In genomic region chr17:17373550-17373917, GRCm38 (mm10) we compare ENCODE assay signal across 8 mouse cellular contexts. TPM values are rescaled to one million over a fixed set of nuclear protein-coding genes. Genes with fewer than 3 reads are reported as not detected.
DNase-seq lines count a peak whose midpoint lies in the region; ATAC-seq and TF ChIP-seq lines count a peak whose summit lies in the region.

No protein-coding gene starts in this region.

- no peaks in the 10 kb centered on the region for H3K27me3 ChIP-seq in testis, adult 2 months (ENCODE audit: control insufficient read depth, insufficient read depth, low read length)
- no peaks in the 10 kb centered on the region for H3K27me3 ChIP-seq in liver, embryonic 11.5 days (replicated peaks; ENCODE audit: control insufficient read depth, insufficient read depth, low read length)

- peak overlapping the region; percentile 89 for H3K9ac ChIP-seq in liver, embryonic 11.5 days (ENCODE audit: low read depth, low read length)

- H3K4me1 ChIP-seq in testis, adult 2 months (ENCODE audit: control insufficient read depth, insufficient read depth, low read length), result peaks cover 2% of the 10 kb centered on the region; the same call in 1 of the 2 replicates
- 0 out of 2 replicates have a peak, but pooled peaks cover 3% of the 10 kb centered on the region for H3K4me1 ChIP-seq in liver, embryonic 11.5 days (replicated peaks; ENCODE audit: control insufficient read depth, insufficient read depth, low read length)

- 4% methylated on average over 6 of the region's 6 CpGs for whole genome bisulfite sequencing in liver, embryonic 11.5 days

- no peaks in the 10 kb centered on the region for H3K36me3 ChIP-seq in testis, adult 2 months (ENCODE audit: control insufficient read depth, insufficient read depth, low read length)
- peaks cover 5% of the 10 kb centered on the region; the same call in 1 of the 2 replicates for H3K36me3 ChIP-seq in liver, embryonic 11.5 days (ENCODE audit: control insufficient read depth, insufficient read depth, low read length)

- H3K9me3 ChIP-seq in liver, embryonic 11.5 days (ENCODE audit: control insufficient read depth, low read length), result no peaks in the 10 kb centered on the region

- no peak for TF ChIP-seq POLR2A in testis, adult 2 months (IDR thresholded peaks at IDR 0.05; ENCODE audit: control insufficient read depth, low read depth, low read length)

- DNase-seq in embryo, embryonic 10.5 days (ENCODE audit: low spot score), result peak; percentile 7
- no peak for DNase-seq in embryo, embryonic 11 days
- DNase-seq in testis, postnatal 10 days (ENCODE audit: low spot score), result no peak
- no peak for DNase-seq in liver, embryonic 11.5 days (ENCODE audit: low spot score)
- no peak for DNase-seq in ovary, adult 18-20 months (ENCODE audit: low spot score)
- no peak for DNase-seq in gastrocnemius, adult 18-20 months (ENCODE audit: low spot score)
- no peak for DNase-seq in embryo, embryonic 10 days (ENCODE audit: low spot score)

- peak overlapping the region; percentile 78 for H3K27ac ChIP-seq in testis, adult 2 months (ENCODE audit: control insufficient read depth, insufficient read depth, low read depth, low read length)
- H3K27ac ChIP-seq in liver, embryonic 11.5 days (ENCODE audit: low read depth, low read length), result peak overlapping the region; percentile 76

- no peak; the same call in 1 of the 2 replicates for ATAC-seq in liver, embryonic 11.5 days (replicated peaks; ENCODE audit: low FRiP score)

- peak overlapping the region; percentile 96 for H3K4me3 ChIP-seq in testis, adult 2 months (ENCODE audit: control insufficient read depth, low read depth, low read length)
- H3K4me3 ChIP-seq in liver, embryonic 11.5 days (ENCODE audit: low read depth, low read length), result peak overlapping the region; percentile 67

- no peak for TF ChIP-seq CTCF in testis, adult 2 months (IDR thresholded peaks at IDR 0.05; ENCODE audit: control insufficient read depth, insufficient read depth, insufficient replicate concordance, low read depth, low read length)

- peak overlapping the region; percentile 76 for H3K4me2 ChIP-seq in liver, embryonic 11.5 days

RNA-seq across cellular contexts. Expression of gene Riok2, which starts 0.6 kb away (rescaled TPM):
- polyA plus RNA-seq in testis, adult 2 months (2012; rRNA removed), result 4.6 and 5.7 TPM in 2 replicates
- polyA plus RNA-seq in liver, embryonic 11.5 days (2014; fragmentation: Nextera tagmentation; extraction: Ambion mirVana), result 29.6 and 31.6 TPM in 2 replicates
- 10 to 100 TPM; 12.3 to 14.0 TPM for total RNA-seq in gastrocnemius, adult 18-20 months (2021)

RNA-seq across cellular contexts. Expression of gene Lix1, which starts 28.9 kb away (rescaled TPM):
- polyA plus RNA-seq in testis, adult 2 months (2012; rRNA removed), result 0.52 and 0.54 TPM in 2 replicates
- 2.8 and 3.9 TPM in 2 replicates for polyA plus RNA-seq in liver, embryonic 11.5 days (2014; fragmentation: Nextera tagmentation; extraction: Ambion mirVana)
- total RNA-seq in gastrocnemius, adult 18-20 months (2021), result under 1 TPM; 0.43 to 0.64 TPM
